Mouse (Mus musculus) gastrocnemius, postnatal 4 days (tissue): ENCODE measurements around the gene Fry. TPM values are rescaled to one million over a fixed set of nuclear protein-coding genes. Genes with fewer than 3 reads are reported as not detected.
A peak's percentile ranks its signal among the peaks of the same experiment; 100 is the strongest.

Experiments used
- DNase-seq, 2 experiments: peaks; one replicate each; pipeline ENCODE4 v3.0.0; 2021 to 2022; ENCODE audit warnings: low spot score in 2 of 2, mixed read lengths in 2 of 2
- total RNA-seq, 2 experiments: library from RNA; stranded (reverse); gene quantifications; 2 replicates each; pipeline ENCODE4 v1.2.3; 2021

Gene Fry
- total RNA-seq, 2 experiments from 2014 or later: 77.8 to 83.3 TPM

DNA sequence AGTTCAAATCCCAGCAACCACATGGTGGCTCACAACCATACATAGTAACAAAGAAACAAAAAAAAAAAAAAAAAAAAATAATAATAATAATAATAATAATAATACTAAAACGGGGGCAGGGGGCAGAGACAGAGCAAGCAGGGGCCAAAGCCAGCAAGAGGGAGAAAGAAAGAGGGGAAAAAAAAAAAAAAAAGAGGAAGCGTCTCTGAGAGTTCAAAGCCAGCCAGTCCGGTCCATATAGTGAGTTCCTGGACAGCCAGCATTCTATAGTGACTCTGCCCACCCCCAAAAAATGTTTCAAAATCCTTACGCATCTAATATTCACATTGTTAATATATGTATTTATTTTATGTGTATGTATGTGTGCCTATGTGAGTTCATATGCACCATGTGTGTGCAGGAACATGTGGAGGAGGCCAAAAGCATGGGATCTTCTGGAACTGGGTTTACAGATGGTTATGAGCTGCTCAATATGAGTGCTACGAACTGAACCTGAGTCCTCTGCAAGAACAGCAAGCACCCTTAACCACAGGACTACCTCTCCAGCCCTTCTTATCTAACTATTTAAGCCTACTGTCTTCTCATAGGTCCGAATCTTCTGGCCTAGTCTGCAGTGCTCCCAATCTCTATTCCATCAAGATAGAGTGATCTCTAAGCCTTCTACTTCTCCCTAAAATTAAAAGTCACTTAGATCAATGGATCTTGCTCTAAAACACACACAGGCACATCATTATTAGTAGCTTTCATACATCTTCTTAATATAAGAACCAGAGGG, 392.2 kb downstream of the Fry start:
- DNase-seq: no peak

DNA sequence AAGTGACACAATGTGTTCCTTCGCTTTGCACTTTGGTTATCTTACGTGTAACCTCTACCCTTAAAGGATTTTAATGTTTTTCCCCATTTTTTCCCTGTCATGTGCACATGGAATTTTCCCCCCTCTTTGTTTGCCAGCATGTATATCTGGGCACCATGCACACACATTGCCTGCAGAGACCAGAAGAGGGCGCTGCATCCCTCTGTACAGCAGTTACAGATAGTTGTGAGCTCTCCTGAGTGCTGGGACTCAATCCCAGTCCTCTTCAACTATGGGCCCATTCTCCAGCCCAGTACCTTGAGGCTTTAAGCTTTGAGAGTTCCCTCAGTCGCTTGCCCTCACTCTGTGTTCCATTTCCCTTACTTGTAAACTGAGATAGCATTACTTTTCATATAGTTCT, 394.8 kb downstream of the Fry start:
- no peak for DNase-seq

DNA sequence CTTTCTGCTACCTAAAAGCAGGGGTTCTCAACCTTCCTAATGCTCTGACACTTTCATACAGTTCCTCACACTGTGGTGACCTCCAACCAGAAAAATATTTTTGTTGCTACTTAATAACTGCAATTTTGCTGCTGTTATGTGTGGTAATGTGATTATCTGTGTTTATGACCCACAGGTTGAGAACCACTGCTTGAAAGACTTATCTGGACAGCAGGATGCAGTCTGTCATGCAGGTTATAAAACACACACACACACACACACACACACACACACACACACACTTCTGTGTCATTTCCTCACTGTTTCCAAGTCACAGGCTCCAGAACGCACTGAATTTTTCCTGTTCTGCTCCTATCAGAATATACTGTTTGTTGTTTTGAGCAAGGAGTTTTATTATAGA, 395.6 kb downstream of the Fry start:
- no peak for DNase-seq

DNA sequence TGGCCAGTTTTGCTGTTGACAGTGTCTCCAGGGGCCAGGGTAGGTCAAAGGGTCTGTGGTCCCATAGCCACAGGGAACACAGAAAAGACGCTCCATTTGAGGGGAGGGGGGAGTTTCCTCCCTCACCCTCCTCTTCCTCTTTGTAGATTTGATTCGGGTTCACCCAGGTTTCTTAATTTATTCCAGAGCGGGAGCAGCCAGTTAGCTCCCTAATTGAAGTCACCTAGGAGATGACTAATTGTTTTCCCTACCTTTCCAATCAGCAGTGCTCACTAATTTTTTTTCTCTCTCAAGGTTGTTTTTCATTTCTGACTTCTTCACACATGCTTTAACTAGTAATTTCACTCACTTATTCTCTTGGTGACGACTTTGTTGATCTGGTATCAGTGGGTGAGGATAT, 399.6 kb downstream of the Fry start, which contains the start of gene Zar1l:
Zar1l (minus strand) TSS at position 101 of the 400 bp plus-strand sequence.
- DNase-seq: no peak

DNA sequence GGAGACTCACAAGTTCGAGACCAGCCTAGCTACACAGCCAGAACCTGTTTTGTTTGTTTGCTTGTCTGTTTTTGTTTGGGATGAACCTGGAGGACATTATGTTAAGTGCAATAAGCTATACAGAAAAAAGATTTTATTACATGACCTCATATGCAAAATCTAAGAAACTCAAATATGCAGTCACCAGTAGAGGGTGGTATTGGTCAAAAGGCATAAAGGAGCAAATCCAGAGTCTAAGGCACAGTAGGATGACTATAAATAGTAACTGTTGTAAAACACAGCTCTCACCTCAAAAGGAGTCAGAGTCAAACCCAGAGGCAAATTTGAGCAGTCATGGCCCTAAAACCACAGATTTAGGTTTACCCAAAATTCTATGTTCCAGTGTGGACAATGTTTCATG, 401.1 kb downstream of the Fry start:
- DNase-seq: no peak

DNA sequence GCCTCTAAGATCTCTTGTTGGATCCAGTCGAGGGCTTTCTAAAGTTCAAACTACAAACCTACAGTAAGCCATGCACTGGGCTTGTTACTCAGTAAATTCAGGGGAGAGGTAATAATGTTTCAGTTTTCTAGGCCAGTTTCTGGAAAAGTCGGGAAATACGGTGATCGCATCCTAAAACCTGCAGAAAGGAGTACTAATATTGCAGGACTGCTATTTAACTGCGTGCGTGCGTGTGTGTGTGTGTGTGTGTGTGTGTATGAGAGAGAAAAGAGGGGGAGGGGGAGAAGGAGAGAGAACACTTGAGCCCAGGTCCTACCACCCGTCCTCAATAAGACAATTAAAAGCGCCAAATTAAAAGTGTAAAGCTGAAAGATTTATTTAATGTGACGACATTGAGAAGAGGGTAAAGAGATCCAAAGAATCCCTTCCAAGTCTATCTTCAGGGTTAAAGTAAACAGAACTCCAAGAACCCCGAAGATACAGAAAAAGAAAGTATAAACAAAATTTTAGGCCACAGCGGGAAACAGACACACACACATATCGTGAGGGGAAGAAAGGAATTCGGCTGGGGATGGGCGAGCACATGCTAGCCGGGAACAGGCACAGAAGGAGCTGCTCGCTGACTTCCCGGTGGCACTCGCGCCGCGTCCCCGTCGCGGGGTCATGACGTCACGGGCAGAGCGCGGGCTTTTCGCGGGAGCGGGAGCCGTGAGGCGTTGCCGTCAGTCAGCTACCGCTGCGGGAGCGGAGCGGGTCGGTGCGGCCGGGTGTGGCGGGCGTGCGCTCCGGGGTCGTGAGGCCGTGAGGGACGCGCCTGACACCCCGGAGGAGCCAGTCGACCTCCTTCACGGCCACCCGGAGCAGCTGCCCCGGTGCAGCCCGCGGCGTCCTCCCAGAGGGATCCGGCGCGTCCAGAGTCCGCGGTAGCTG, 403.8 kb downstream of the Fry start, which contains the start of gene Brca2:
Brca2 (plus strand) TSS at position 694 of the 930 bp plus-strand sequence.
- peak; percentile 91 to 93 for DNase-seq

DNA sequence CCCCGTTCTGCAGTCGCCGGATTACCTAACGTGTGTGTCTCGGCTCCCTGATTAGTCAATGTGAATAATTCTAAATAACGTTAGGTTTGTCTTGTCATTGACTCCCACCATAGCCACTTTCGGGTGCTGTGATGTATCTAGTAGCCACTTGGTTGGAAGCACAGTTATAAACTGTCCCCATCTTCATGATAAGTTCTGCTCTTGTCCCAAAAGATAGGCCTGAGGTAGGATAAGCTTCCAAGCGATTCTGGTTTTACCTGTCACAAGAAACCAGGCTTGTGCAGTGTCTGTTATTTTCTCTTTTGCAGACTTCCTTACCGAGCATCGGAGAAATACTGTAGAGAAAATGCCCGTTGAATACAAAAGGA, 404.4 kb downstream of the Fry start:
- no peak for DNase-seq

DNA sequence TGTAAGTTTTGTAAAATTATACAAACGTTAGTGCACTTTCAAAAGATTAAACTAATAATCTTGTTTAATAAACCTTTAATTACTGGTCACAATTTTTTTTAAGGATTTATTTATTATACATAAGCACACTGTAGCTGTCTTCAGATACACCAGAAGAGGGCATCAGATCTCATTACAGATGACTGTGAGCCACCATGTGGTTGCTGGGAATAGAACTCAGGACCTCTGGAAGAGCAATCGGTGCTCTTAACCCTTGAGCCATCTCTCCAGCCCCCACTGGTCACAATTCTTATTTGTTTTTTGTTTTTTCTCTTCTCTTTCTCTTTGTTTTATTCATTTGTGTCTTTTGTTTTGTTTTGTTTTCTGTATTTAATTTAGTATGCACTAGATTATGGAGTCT, 406.8 kb downstream of the Fry start:
- no peak for DNase-seq

DNA sequence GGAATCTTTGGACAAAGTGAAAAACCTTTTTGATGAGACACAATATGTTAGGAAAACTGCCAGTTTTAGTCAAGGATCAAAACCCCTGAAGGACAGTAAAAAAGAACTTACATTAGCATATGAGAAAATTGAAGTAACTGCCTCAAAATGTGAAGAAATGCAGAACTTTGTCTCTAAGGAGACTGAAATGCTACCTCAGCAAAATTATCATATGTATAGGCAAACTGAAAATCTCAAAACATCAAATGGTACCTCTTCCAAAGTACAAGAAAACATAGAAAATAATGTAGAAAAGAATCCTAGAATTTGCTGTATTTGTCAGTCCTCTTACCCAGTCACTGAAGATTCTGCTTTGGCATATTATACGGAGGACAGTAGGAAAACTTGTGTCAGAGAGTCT, 422.9 kb downstream of the Fry start:
- DNase-seq: no peak

DNA sequence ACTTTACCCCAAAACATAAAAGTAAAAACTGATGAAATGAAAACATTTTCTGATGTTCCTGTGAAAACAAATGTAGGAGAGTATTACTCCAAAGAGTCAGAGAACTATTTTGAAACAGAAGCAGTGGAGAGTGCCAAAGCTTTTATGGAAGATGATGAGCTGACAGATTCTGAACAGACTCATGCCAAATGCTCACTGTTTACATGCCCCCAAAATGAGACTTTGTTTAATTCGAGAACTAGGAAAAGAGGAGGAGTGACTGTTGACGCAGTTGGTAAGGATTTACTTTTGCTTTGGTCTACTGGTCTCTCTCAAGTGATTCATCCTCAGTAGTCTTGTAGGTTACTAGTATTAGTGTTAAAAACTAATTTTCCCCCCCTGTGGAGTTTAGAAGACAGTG, 424.7 kb downstream of the Fry start:
- no peak for DNase-seq

Other genes with a start within 250 kb of the Fry start
- under 1 TPM in 1 of 2 experiments, not detected in 1; 0.13 TPM for gene Rxfp2, start 100.0 kb upstream of the Fry start, total RNA-seq